Mouse (Mus musculus): ENCODE measurements at regions not wholly inside any gene's neighbourhood (a gene's known extent, or its start where the extent isn't known, plus 50 kb on each side); places are given as distances from the start of the nearest gene placed in this dataset.
A peak's percentile ranks its signal among the peaks of the same experiment; 100 is the strongest.

DNA sequence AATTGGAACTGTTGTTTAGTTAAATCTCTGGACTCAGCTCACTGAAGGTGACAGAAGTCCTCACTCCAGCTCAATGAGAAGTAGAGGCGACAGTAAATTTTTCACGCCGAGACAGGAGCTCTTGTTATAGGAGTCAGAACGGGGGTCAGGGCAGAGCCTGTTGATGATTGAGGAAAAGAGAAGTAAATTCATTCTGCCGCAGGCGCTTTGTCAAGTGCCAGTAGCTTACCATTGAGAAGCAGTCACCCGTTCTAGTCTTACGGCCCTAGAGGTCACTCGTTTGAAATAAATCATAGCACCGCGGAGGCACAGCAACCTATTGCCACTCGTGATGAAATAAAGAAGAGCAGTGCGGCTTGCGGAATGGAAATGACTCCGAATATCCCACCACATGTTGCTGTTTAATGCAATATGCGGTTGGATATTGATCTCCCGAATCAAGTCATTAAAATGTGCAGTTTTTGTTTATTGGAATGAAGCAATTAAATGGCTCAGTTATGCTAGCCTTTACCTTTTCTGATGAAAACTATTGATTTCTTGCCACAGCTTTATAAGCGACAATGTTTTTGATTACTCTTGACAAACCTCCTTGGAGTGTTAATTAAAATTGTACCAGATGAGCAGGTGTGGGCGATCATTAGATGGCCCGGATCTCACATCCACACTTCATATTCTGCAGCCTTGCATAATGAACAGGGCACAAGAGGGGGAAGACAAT, 152.7 kb downstream of the Zfp281 start:
- no peak for TF ChIP-seq CTCF (IDR thresholded peaks at IDR 0.05; ENCODE audit: low read depth)
- WGBS = 40% methylated on average over 20 of the region's 20 CpGs
- Histone ChIP-seq H3K27ac (ENCODE audit: low read depth, low read length) (no peak overlapping the region), H3K9me3 (ENCODE audit: low read length) (0 out of 2 replicates have a peak, but pooled peaks cover 3% of the 10 kb centered on the region), H3K4me3 (ENCODE audit: low read depth, low read length) (no peak overlapping the region; the same call in 1 of the 2 replicates), H3K36me3 (ENCODE audit: insufficient read depth) (no peaks in the 10 kb centered on the region), H3K27me3 (ENCODE audit: insufficient read depth, low read length) (no peaks in the 10 kb centered on the region), H3K4me2 (ENCODE audit: low read depth) (peak overlapping the region; percentile 31), H3K9ac (no peak overlapping the region), H3K4me1 (ENCODE audit: insufficient read depth) (peaks cover 4% of the 10 kb centered on the region; the same call in 1 of the 2 replicates)
- no peak for ATAC-seq
- DNase-seq = peak; percentile 11

DNA sequence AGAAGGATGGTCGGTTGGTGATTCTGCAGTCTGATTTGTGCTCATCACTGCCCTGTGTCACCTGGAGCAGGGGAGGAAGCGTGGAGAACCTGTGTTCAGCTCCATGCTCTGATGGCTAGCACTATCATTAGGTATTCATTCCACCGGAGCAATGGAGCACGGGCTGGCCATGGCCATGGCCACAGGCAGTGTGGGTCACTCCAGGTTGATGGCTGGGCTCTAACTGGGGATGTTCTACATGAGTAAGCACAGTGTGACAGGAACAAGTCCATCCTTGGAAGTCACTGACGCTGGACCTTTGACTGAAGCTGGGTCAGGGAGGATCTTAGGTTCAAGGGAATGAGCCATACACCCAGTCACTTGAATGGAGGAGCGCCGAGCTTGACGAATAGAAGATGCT, 154.7 kb downstream of the Zfp281 start:
- Histone ChIP-seq H3K27ac (ENCODE audit: low read depth, low read length) (no peak overlapping the region), H3K27me3 (ENCODE audit: insufficient read depth, low read length) (no peaks in the 10 kb centered on the region), H3K36me3 (ENCODE audit: insufficient read depth) (no peaks in the 10 kb centered on the region), H3K4me1 (ENCODE audit: insufficient read depth) (peaks cover 4% of the 10 kb centered on the region; the same call in 1 of the 2 replicates), H3K9ac (no peak overlapping the region), H3K4me2 (ENCODE audit: low read depth) (no peak overlapping the region), H3K9me3 (ENCODE audit: low read length) (no peaks in the 10 kb centered on the region), H3K4me3 (ENCODE audit: low read depth, low read length) (no peak overlapping the region)
- ATAC-seq (no peak), DNase-seq (no peak)
- 88% methylated on average over 8 of the region's 8 CpGs for WGBS
- TF ChIP-seq CTCF (IDR thresholded peaks at IDR 0.05; ENCODE audit: low read depth) = no peak

DNA sequence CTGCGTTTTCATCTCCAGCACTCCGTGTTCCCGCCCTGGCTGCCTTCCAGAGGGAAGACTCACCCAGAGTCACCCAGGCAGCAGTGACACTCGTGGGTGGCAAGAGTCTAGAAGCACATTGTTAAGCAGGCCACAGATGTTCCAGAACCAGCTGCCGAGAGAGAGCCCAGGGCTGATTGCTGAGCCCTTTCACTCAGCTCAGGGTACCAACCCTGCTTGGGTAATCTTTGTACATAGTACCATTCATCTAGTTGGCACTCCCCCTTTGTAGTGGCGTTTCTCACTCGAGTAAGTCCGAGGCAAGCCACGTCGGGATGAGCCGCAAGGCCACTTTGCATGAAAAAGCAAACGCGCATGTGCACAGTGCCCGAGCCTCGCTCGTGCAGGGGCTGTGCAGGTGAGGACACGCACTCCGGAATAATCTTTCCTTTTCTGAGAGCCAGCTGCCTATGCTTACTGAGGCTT, 156.9 kb downstream of the Zfp281 start:
- DNase-seq = peak; percentile 69
- peaks cover 4% of the 10 kb centered on the region; the same call in 1 of the 2 replicates for H3K4me1 ChIP-seq (ENCODE audit: insufficient read depth)
- H3K9me3 ChIP-seq (ENCODE audit: low read length) = no peaks in the 10 kb centered on the region
- H3K4me2 ChIP-seq (ENCODE audit: low read depth) = peak overlapping the region; percentile 57
- no peaks in the 10 kb centered on the region for H3K36me3 ChIP-seq (ENCODE audit: insufficient read depth)
- TF ChIP-seq CTCF (IDR thresholded peaks at IDR 0.05; ENCODE audit: low read depth) = no peak
- H3K4me3 ChIP-seq (ENCODE audit: low read depth, low read length) = peak overlapping the region; percentile 39
- no peaks in the 10 kb centered on the region for H3K27me3 ChIP-seq (ENCODE audit: insufficient read depth, low read length)
- peak; percentile 79 for ATAC-seq
- 4% methylated on average over 18 of the region's 18 CpGs for WGBS
- peak overlapping the region; percentile 38 for H3K9ac ChIP-seq
- H3K27ac ChIP-seq (ENCODE audit: low read depth, low read length) = 0 out of 2 replicates have a peak overlapping the region, but pooled peaks have one; percentile 23

DNA sequence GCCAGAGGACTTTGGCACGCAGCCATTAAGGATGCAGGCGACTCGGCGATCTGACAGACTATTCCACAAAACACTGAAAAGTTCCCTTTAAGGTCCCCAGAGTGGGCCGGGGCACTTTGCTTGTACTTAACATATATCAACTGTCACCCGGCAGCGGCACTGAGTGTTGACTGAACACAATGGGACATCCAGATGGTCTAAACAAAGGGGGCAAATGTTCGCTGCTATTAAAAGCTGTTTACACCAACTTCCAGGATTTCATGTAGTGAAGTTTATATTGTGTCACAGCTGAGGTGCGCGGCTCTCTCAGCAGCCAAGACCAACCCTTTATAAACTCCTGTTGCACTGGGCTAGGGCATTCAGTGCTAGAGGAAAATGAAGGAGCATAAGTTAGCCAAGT, 157.6 kb downstream of the Zfp281 start:
- H3K27me3 ChIP-seq (ENCODE audit: insufficient read depth, low read length) = no peaks in the 10 kb centered on the region
- peaks cover 4% of the 10 kb centered on the region; the same call in 1 of the 2 replicates for H3K4me1 ChIP-seq (ENCODE audit: insufficient read depth)
- H3K36me3 ChIP-seq (ENCODE audit: insufficient read depth) = no peaks in the 10 kb centered on the region
- DNase-seq (peak; percentile 27), ATAC-seq (peak; percentile 25; the same call in 1 of the 2 replicates)
- H3K4me2 ChIP-seq (ENCODE audit: low read depth) = peak overlapping the region; percentile 57
- 10% methylated on average over 10 of the region's 10 CpGs for whole genome bisulfite sequencing
- H3K4me3 ChIP-seq (ENCODE audit: low read depth, low read length) = peak overlapping the region; percentile 39
- no peak overlapping the region for H3K27ac ChIP-seq (ENCODE audit: low read depth, low read length)
- H3K9me3 ChIP-seq (ENCODE audit: low read length) = no peaks in the 10 kb centered on the region
- TF ChIP-seq CTCF (IDR thresholded peaks at IDR 0.05; ENCODE audit: low read depth) = no peak
- no peak overlapping the region for H3K9ac ChIP-seq

DNA sequence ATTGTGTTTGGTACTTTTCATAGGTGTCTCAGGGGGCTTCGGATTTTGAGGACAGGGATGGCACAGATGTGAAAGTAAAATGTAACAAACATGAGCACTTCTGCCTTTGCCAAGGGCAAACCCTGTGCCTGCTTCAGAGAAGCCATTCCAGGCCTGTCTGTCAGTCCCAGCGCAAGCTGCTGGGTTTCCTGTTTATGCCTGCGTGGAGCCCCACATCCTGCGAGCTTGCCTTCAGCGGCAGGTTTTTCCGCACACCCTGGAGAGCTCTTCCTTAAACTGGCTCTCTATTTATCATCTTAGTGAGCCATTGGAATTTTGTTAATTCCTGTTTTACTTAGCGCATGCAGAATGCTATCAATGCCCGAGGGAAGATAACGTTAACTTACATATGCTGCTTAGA, 159.5 kb downstream of the Zfp281 start:
- no peaks in the 10 kb centered on the region for H3K36me3 ChIP-seq (ENCODE audit: insufficient read depth)
- no peak overlapping the region for H3K4me3 ChIP-seq (ENCODE audit: low read depth, low read length)
- H3K9me3 ChIP-seq (ENCODE audit: low read length) = no peaks in the 10 kb centered on the region
- DNase-seq = no peak
- WGBS = 80% methylated on average over 9 of the region's 9 CpGs
- no peak overlapping the region for H3K4me2 ChIP-seq (ENCODE audit: low read depth)
- H3K9ac ChIP-seq = no peak overlapping the region
- no peak overlapping the region for H3K27ac ChIP-seq (ENCODE audit: low read depth, low read length)
- H3K27me3 ChIP-seq (ENCODE audit: insufficient read depth, low read length) = no peaks in the 10 kb centered on the region
- no peaks in the 10 kb centered on the region; the same call in 1 of the 2 replicates for H3K4me1 ChIP-seq (ENCODE audit: insufficient read depth)
- no peak for TF ChIP-seq CTCF (IDR thresholded peaks at IDR 0.05; ENCODE audit: low read depth)
- no peak for ATAC-seq

DNA sequence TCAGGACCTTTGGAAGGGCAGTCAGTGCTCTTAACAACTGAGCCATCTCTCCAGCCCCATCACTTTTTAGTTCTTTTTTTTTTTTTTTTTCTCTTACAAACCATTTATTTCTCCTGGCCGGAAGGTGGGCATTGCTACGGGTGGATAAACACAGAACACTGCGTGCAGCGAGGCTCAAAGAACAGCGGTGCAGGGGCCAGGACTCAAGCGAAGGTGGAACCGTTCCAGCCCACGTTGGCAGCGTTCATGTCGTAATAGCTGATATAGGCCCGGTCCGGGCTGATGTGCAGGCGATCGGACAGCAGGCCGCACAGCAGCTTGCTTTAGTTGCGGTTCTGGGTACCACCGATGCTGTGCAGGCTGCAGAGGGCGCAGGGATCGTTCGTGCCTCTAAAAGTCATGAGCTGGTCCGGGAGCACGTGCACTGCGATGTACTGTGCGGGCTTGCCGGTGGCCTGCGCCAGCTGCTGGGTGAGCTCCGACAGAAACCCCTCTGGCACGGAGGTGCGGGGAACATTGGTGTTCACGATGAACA, 164.3 kb downstream of the Zfp281 start:
- Histone ChIP-seq H3K4me1 (ENCODE audit: insufficient read depth) (no peaks in the 10 kb centered on the region), H3K4me3 (ENCODE audit: low read depth, low read length) (no peak overlapping the region), H3K27ac (ENCODE audit: low read depth, low read length) (no peak overlapping the region), H3K27me3 (ENCODE audit: insufficient read depth, low read length) (no peaks in the 10 kb centered on the region), H3K36me3 (ENCODE audit: insufficient read depth) (no peaks in the 10 kb centered on the region), H3K9ac (no peak overlapping the region), H3K9me3 (ENCODE audit: low read length) (no peaks in the 10 kb centered on the region), H3K4me2 (ENCODE audit: low read depth) (peak overlapping the region; percentile 28)
- WGBS = 60% methylated on average over 30 of the region's 30 CpGs
- no peak for ATAC-seq
- no peak for DNase-seq
- peak; percentile 20; the same call in 1 of the 2 replicates for TF ChIP-seq CTCF (IDR thresholded peaks at IDR 0.05; ENCODE audit: low read depth)

DNA sequence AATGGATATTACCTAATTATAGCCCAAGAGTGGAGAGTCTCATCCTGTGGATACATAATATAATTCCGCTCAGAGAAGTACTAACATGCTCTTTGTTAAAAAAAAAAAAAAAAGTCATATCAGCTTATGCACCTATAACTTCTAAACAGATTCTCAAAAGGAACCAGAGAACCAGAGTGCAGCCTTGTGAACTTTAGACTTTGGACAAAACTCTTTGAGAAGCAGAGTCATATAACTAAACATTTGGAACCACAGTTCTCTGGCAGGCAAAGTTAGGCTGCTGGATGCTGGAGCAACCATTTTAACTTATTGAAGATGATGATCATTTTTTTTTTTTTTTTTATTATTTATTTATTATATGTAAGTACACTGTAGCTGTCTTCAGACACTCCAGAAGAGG, 166.9 kb downstream of the Zfp281 start:
- TF ChIP-seq CTCF (IDR thresholded peaks at IDR 0.05; ENCODE audit: low read depth) = no peak
- H3K4me3 ChIP-seq (ENCODE audit: low read depth, low read length) = no peak overlapping the region
- H3K9me3 ChIP-seq (ENCODE audit: low read length) = no peaks in the 10 kb centered on the region
- WGBS = 98% methylated on average over 1 of the region's 1 CpGs
- DNase-seq (no peak), ATAC-seq (no peak)
- no peak overlapping the region for H3K4me2 ChIP-seq (ENCODE audit: low read depth)
- H3K4me1 ChIP-seq (ENCODE audit: insufficient read depth) = no peaks in the 10 kb centered on the region
- no peaks in the 10 kb centered on the region for H3K36me3 ChIP-seq (ENCODE audit: insufficient read depth)
- H3K27ac ChIP-seq (ENCODE audit: low read depth, low read length) = no peak overlapping the region
- H3K27me3 ChIP-seq (ENCODE audit: insufficient read depth, low read length) = no peaks in the 10 kb centered on the region
- H3K9ac ChIP-seq = no peak overlapping the region

Small RNAs in the stretch of these regions (microRNA-seq; reads per million reads assigned to microRNA genes)
- 0 reads per million in 2 experiments for gene Gm22132
